Mouse (Mus musculus): ENCODE results near the gene Porcn.

DNA sequence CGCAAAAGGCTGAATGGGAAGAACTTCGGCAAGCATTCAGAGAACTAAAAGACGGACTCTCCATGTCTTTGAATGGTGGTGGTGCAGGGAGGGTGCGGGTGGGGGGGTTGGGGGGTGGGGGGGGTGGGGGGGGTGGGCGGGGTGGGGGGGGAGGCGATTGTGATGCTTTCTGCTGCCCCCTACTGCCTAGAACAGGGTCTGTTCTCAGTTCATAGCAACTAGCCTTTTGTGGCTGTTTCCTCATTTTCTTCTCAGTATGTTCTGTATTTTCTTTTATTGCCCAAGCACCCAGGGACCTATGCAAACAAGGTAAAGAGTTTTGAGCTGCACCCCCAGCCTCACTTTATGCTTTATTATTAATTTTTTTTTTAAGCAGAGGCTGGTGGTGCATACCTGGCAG lies 49.5 kb upstream of the Porcn start:
- TF ChIP-seq POLR2A (IDR thresholded peaks at IDR 0.05; ENCODE audit: insufficient read depth, low read depth, low read length) (no peak), CTCF (IDR thresholded peaks at IDR 0.05; ENCODE audit: insufficient read depth, low read depth, low read length) (no peak)
